In the genomic region with DNA sequence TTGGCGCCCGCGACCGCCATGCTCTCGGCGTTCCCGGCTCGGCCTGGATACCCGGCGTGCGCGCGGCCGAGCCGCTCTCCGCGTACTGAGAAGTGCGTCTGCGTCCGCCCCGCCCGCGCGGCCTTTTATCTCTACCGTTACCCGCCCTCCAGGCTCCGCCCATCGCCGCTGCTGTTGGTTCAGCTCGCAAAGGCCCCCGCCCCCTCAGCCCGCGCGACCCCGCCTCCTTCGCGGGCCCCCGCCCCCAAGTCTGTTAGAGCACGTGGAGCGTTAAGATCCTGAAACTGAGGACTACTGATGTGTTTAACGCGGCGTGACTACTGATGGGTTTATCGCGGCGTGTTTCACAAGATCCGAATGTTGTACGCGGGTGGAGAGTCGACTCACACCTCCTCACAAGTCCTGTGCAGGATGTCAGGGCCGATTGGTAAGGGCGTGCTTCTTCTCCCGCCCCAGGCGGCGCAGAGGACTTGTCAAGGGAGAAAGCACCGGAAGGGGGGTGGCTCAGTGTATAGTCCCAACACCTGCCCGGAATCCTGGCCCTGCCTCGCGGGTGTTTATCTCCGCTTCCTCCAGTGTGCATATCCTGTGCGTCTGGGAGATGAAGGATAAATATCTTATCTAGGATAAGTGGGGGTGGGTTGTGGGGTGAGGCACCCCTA, we compare ENCODE assay signal across 8 mouse cellular contexts. TPM values are rescaled to one million over a fixed set of nuclear protein-coding genes. Genes with fewer than 3 reads are reported as not detected.
DNase-seq lines count a peak whose midpoint lies in the region; ATAC-seq and TF ChIP-seq lines count a peak whose summit lies in the region.

A gene (minus strand): TSS at position 108 of the 662 bp plus-strand sequence.

- peak within 1 kb of the TSS; percentile 77 for H3K4me3 ChIP-seq in bone marrow macrophage, adult 2 months (ENCODE audit: insufficient read depth, low read length)
- H3K4me3 ChIP-seq in embryonic fibroblast, embryonic 13.5 days (ENCODE audit: insufficient read depth, low read length) = peak within 1 kb of the TSS; percentile 91
- H3K4me3 ChIP-seq in heart, embryonic 10.5 days = peak within 1 kb of the TSS; percentile 83
- H3K4me3 ChIP-seq in kidney, embryonic 15.5 days (replicated peaks) = peak within 1 kb of the TSS; percentile 60

- H3K9ac ChIP-seq in kidney, embryonic 15.5 days = peak within 1 kb of the TSS; percentile 44

- no peak for TF ChIP-seq CTCF in bone marrow macrophage, adult 2 months (IDR thresholded peaks at IDR 0.05; ENCODE audit: low read depth, low read length)
- no peak for TF ChIP-seq CTCF in embryonic fibroblast, embryonic 13.5 days (IDR thresholded peaks at IDR 0.05; ENCODE audit: borderline replicate concordance, insufficient read depth, low read length)

- no peaks in the 10 kb centered on the region for H3K36me3 ChIP-seq in heart, embryonic 10.5 days
- H3K36me3 ChIP-seq in kidney, embryonic 15.5 days = no peaks in the 10 kb centered on the region

- peak within 1 kb of the TSS; percentile 98 for H3K4me2 ChIP-seq in kidney, embryonic 15.5 days

- H3K27me3 ChIP-seq in heart, embryonic 10.5 days (ENCODE audit: insufficient read depth, poor library complexity, severe bottlenecking) = peaks cover 21% of the 10 kb centered on the region
- H3K27me3 ChIP-seq in kidney, embryonic 15.5 days = peaks cover 9% of the 10 kb centered on the region; the same call in 1 of the 2 replicates

- peak; percentile 88 for ATAC-seq in kidney, embryonic 15.5 days (replicated peaks; ENCODE audit: low FRiP score)
- ATAC-seq in monocyte, adult 5-6 weeks (replicated peaks; ENCODE audit: insufficient number of reproducible peaks, low FRiP score, low TSS enrichment, poor library complexity, severe bottlenecking) = peak; percentile 71

- peak; percentile 54; the same call in 1 of the 2 replicates for TF ChIP-seq POLR2A in bone marrow macrophage, adult 2 months (IDR thresholded peaks at IDR 0.05; ENCODE audit: borderline replicate concordance, low read depth, low read length)
- peak; percentile 98 for TF ChIP-seq POLR2A in embryonic fibroblast, embryonic 13.5 days (IDR thresholded peaks at IDR 0.05; ENCODE audit: low read depth, low read length)

- WGBS in heart, embryonic 10.5 days = under 1% methylated on average over 56 of the region's 61 CpGs
- WGBS in kidney, embryonic 15.5 days = under 1% methylated on average over 61 of the region's 61 CpGs

- no peaks in the 10 kb centered on the region for H3K9me3 ChIP-seq in heart, embryonic 10.5 days
- H3K9me3 ChIP-seq in kidney, embryonic 15.5 days (replicated peaks) = no peaks in the 10 kb centered on the region

- peaks cover 32% of the 10 kb centered on the region for H3K4me1 ChIP-seq in bone marrow macrophage, adult 2 months (ENCODE audit: control insufficient read depth, insufficient read depth, low read length)
- peaks cover 6% of the 10 kb centered on the region; the same call in 1 of the 2 replicates for H3K4me1 ChIP-seq in embryonic fibroblast, embryonic 13.5 days (ENCODE audit: control insufficient read depth, insufficient read depth, low read length)
- peaks cover 57% of the 10 kb centered on the region for H3K4me1 ChIP-seq in heart, embryonic 10.5 days
- H3K4me1 ChIP-seq in kidney, embryonic 15.5 days = peaks cover 60% of the 10 kb centered on the region

- DNase-seq in A20 (ENCODE audit: low read depth, low spot score) = peak; percentile 97
- peak; percentile 98 for DNase-seq in heart, embryonic 10.5 days (ENCODE audit: low spot score)
- peak; percentile 99 for DNase-seq in liver
- peak; percentile 99 to 100 for DNase-seq in spleen, postnatal 4 days (ENCODE audit: low spot score in 2 of 2)

- H3K27ac ChIP-seq in bone marrow macrophage, adult 2 months (ENCODE audit: insufficient read depth, low read depth, low read length) = peak within 1 kb of the TSS; percentile 16; the same call in 1 of the 2 replicates
- H3K27ac ChIP-seq in embryonic fibroblast, embryonic 13.5 days (ENCODE audit: insufficient read depth, low read length) = no peak within 1 kb of the TSS
- peak within 1 kb of the TSS; percentile 89 for H3K27ac ChIP-seq in heart, embryonic 10.5 days
- H3K27ac ChIP-seq in kidney, embryonic 15.5 days = no peak within 1 kb of the TSS

RNA-seq across cellular contexts. Expression of the gene that starts here (rescaled TPM):
- 1.9 and 2.4 TPM in 2 replicates for polyA plus RNA-seq in bone marrow macrophage, adult 2 months (2012; ENCODE audit: insufficient read depth, insufficient read length, missing spikeins)
- polyA plus RNA-seq in embryonic fibroblast, embryonic 13.5 days (2011; ENCODE audit: insufficient read length, low read depth, missing spikeins) = 125 and 185 TPM in 2 replicates
- polyA plus RNA-seq in heart, embryonic 10.5 days (2016; fragmentation: Nextera tagmentation; extraction: Ambion mirVana) = 18.7 and 20.9 TPM in 2 replicates
- polyA plus RNA-seq in kidney, embryonic 15.5 days (2015; fragmentation: Nextera tagmentation; extraction: Ambion mirVana) = 16.7 and 19.3 TPM in 2 replicates
- total RNA-seq in monocyte, adult 5-6 weeks (2017) = 3.1 to 5.1 TPM (median 4.9 TPM) in 3 replicates

Comparison
In these comparisons a context has a peak if more than half of its experiments do, and no peak if none do; other contexts are left out.
1. H3K27ac ChIP-seq: peak in bone marrow macrophage, adult 2 months (single experiment) and heart, embryonic 10.5 days (single experiment); none in embryonic fibroblast, embryonic 13.5 days (single experiment) and kidney, embryonic 15.5 days (single experiment).
2. Peak in every context shown above with its lines, with median percentiles within 50 percentile points of each other: DNase-seq and H3K4me3 ChIP-seq.